Comparison of ENCODE assay signal across 18 mouse cellular contexts in the genomic region with DNA sequence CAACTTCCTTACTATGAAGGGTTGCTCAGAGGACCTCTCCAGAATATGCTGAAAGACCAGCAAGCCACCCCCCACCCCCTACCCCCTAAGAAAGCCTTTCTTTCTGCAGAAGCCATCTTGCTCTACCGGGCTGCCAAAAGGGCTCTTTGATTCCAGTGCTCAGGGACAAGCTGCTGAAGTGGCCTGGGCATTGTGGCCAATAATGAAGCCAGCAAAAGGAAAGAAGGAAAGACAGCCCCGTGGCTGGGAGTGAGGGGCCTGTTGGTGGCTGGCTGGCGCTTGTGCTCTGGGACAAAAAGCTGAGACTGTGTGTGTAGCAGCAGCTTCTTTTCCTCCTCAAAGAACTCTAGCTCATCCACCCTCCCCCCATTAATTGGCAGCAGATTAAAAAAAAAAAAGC. TPM values are rescaled to one million over a fixed set of nuclear protein-coding genes. Genes with fewer than 3 reads are reported as not detected.
DNase-seq lines count a peak whose midpoint lies in the region; ATAC-seq lines count a peak whose summit lies in the region.
"Had no signal": no experiment of that assay in that cellular context is flagged by ENCODE, and none has a peak within 500 bp of the region (broad histone marks: within the 10 kb centered on the region; RNA-seq: fewer than 3 reads in every experiment).

No protein-coding gene starts in this region.

- DNase-seq in hindbrain, embryonic 14.5 days (ENCODE audit: low spot score) = peak; percentile 37
- DNase-seq in hindbrain, embryonic 11.5 days (ENCODE audit: low spot score) = no peak
- DNase-seq in lung, adult 18-20 months = no peak
- DNase-seq in forebrain, embryonic 10.5 days (ENCODE audit: extremely low spot score, low spot score) = no peak
- no peak for DNase-seq in cerebellum, adult 11 months
- no peak for DNase-seq in adrenal gland, adult (ENCODE audit: inconsistent age in 2 of 2, low spot score in 1 of 2)
- DNase-seq: adrenal gland, adult 2 months; cerebellum, adult 8-10 months; heart, postnatal 36 days; layer of hippocampus, postnatal 36 days; left cerebral cortex, postnatal 4 days; lung, postnatal 4 days had no signal

- H3K4me3 ChIP-seq in hindbrain, embryonic 14.5 days (replicated peaks; ENCODE audit: low read length) = no peak overlapping the region
- H3K4me3 ChIP-seq in hindbrain, embryonic 11.5 days (ENCODE audit: low read depth, low read length) = no peak overlapping the region
- H3K4me3 ChIP-seq in lung, embryonic 16.5 days (ENCODE audit: low read length) = no peak overlapping the region
- H3K4me3 ChIP-seq in forebrain, embryonic 10.5 days = no peak overlapping the region
- no peak overlapping the region for H3K4me3 ChIP-seq in midbrain, embryonic 16.5 days (ENCODE audit: low read depth, low read length)
- H3K4me3 ChIP-seq: erythroblast, embryonic 14.5 days; neural tube, embryonic 12.5 days had no signal

- peaks cover 3% of the 10 kb centered on the region; the same call in 1 of the 2 replicates for H3K4me1 ChIP-seq in hindbrain, embryonic 14.5 days (replicated peaks; ENCODE audit: control insufficient read depth, insufficient read depth, low read length)
- 0 out of 2 replicates have a peak, but pooled peaks cover 2% of the 10 kb centered on the region for H3K4me1 ChIP-seq in hindbrain, embryonic 11.5 days (replicated peaks; ENCODE audit: control insufficient read depth, insufficient read depth, low read length)
- peaks cover 41% of the 10 kb centered on the region for H3K4me1 ChIP-seq in lung, embryonic 16.5 days (replicated peaks; ENCODE audit: control insufficient read depth, insufficient read depth, low read length)
- peaks cover 65% of the 10 kb centered on the region for H3K4me1 ChIP-seq in forebrain, embryonic 10.5 days
- H3K4me1 ChIP-seq in midbrain, embryonic 16.5 days (ENCODE audit: control insufficient read depth, insufficient read depth, low read length) = peaks cover 10% of the 10 kb centered on the region

- H3K27me3 ChIP-seq in hindbrain, embryonic 14.5 days (ENCODE audit: control insufficient read depth, insufficient read depth, low read length) = no peaks in the 10 kb centered on the region
- H3K27me3 ChIP-seq in hindbrain, embryonic 11.5 days (ENCODE audit: control insufficient read depth, insufficient read depth, low read length) = no peaks in the 10 kb centered on the region
- no peaks in the 10 kb centered on the region for H3K27me3 ChIP-seq in lung, embryonic 16.5 days (ENCODE audit: control insufficient read depth, insufficient read depth, low read depth, low read length)
- H3K27me3 ChIP-seq in forebrain, embryonic 10.5 days (ENCODE audit: poor library complexity, severe bottlenecking) = peaks cover 8% of the 10 kb centered on the region; the same call in 1 of the 2 replicates
- no peaks in the 10 kb centered on the region for H3K27me3 ChIP-seq in midbrain, embryonic 16.5 days (ENCODE audit: control insufficient read depth, insufficient read depth, low read depth, low read length)

- H3K36me3 ChIP-seq in hindbrain, embryonic 14.5 days (replicated peaks; ENCODE audit: control insufficient read depth, insufficient read depth) = no peaks in the 10 kb centered on the region
- no peaks in the 10 kb centered on the region for H3K36me3 ChIP-seq in hindbrain, embryonic 11.5 days (ENCODE audit: control insufficient read depth, insufficient read depth, low read length)
- H3K36me3 ChIP-seq in lung, embryonic 16.5 days (ENCODE audit: control insufficient read depth, insufficient read depth, low read length) = no peaks in the 10 kb centered on the region
- no peaks in the 10 kb centered on the region; the same call in 1 of the 2 replicates for H3K36me3 ChIP-seq in forebrain, embryonic 10.5 days (replicated peaks)
- H3K36me3 ChIP-seq in midbrain, embryonic 16.5 days (ENCODE audit: control insufficient read depth, insufficient read depth, low read length) = no peaks in the 10 kb centered on the region
- H3K36me3 ChIP-seq: neural tube, embryonic 12.5 days had no signal

- 50% methylated on average over 3 of the region's 3 CpGs for WGBS in hindbrain, embryonic 14.5 days
- WGBS in hindbrain, embryonic 11.5 days = 37% methylated on average over 3 of the region's 3 CpGs
- 31% methylated on average over 3 of the region's 3 CpGs for WGBS in lung, embryonic 16.5 days
- 23% methylated on average over 3 of the region's 3 CpGs for WGBS in forebrain, embryonic 10.5 days
- WGBS in midbrain, embryonic 16.5 days = 37% methylated on average over 3 of the region's 3 CpGs

- ATAC-seq in hindbrain, embryonic 14.5 days (ENCODE audit: low FRiP score) = no peak
- no peak for ATAC-seq in hindbrain, embryonic 11.5 days (ENCODE audit: low FRiP score)
- ATAC-seq in lung, embryonic 16.5 days (ENCODE audit: low read depth) = no peak
- no peak for ATAC-seq in midbrain, embryonic 16.5 days
- ATAC-seq: inflammation-experienced regulatory T-cells, adult 6 months had no signal

- no peak overlapping the region for H3K27ac ChIP-seq in hindbrain, embryonic 14.5 days
- no peak overlapping the region for H3K27ac ChIP-seq in hindbrain, embryonic 11.5 days (ENCODE audit: low read depth, low read length)
- H3K27ac ChIP-seq in lung, embryonic 16.5 days (ENCODE audit: low read length) = peak overlapping the region; percentile 50
- H3K27ac ChIP-seq in forebrain, embryonic 10.5 days = peak overlapping the region; percentile 80
- no peak overlapping the region; the same call in 1 of the 2 replicates for H3K27ac ChIP-seq in midbrain, embryonic 16.5 days (ENCODE audit: low read length)
- H3K27ac ChIP-seq: neural tube, embryonic 12.5 days had no signal

- no peak overlapping the region for H3K9ac ChIP-seq in hindbrain, embryonic 14.5 days
- no peak overlapping the region for H3K9ac ChIP-seq in hindbrain, embryonic 11.5 days (ENCODE audit: low read depth, low read length)
- H3K9ac ChIP-seq in lung, embryonic 16.5 days (ENCODE audit: low read length) = no peak overlapping the region
- H3K9ac ChIP-seq in midbrain, embryonic 16.5 days (ENCODE audit: low read depth, low read length) = 0 out of 2 replicates have a peak overlapping the region, but pooled peaks have one; percentile 46
- H3K9ac ChIP-seq: neural tube, embryonic 12.5 days had no signal

- H3K9me3 ChIP-seq in hindbrain, embryonic 14.5 days (ENCODE audit: control insufficient read depth, low read length) = no peaks in the 10 kb centered on the region
- H3K9me3 ChIP-seq in hindbrain, embryonic 11.5 days (ENCODE audit: control insufficient read depth, low read length) = no peaks in the 10 kb centered on the region
- H3K9me3 ChIP-seq in lung, embryonic 16.5 days (ENCODE audit: control insufficient read depth, low read length) = no peaks in the 10 kb centered on the region
- no peaks in the 10 kb centered on the region for H3K9me3 ChIP-seq in forebrain, embryonic 10.5 days
- H3K9me3 ChIP-seq in midbrain, embryonic 16.5 days (replicated peaks; ENCODE audit: control insufficient read depth, low read length, poor library complexity, severe bottlenecking) = no peaks in the 10 kb centered on the region
- H3K9me3 ChIP-seq: neural tube, embryonic 12.5 days had no signal

- H3K4me2 ChIP-seq in hindbrain, embryonic 14.5 days (replicated peaks) = no peak overlapping the region
- no peak overlapping the region for H3K4me2 ChIP-seq in hindbrain, embryonic 11.5 days (replicated peaks; ENCODE audit: low read depth, low read length)
- H3K4me2 ChIP-seq in lung, embryonic 16.5 days (ENCODE audit: low read depth, low read length) = no peak overlapping the region
- no peak overlapping the region for H3K4me2 ChIP-seq in midbrain, embryonic 16.5 days (ENCODE audit: low read length)
- H3K4me2 ChIP-seq: liver, embryonic 11.5 days; neural tube, embryonic 12.5 days had no signal

RNA-seq across cellular contexts. Expression of gene Slc25a51, which starts 12.2 kb away (rescaled TPM):
- polyA plus RNA-seq in hindbrain, embryonic 14.5 days (2014; fragmentation: Nextera tagmentation; extraction: Ambion mirVana) = 69.3 and 79.1 TPM in 2 replicates
- polyA plus RNA-seq in hindbrain, embryonic 11.5 days (2014; fragmentation: Nextera tagmentation; extraction: Ambion mirVana) = 67.1 and 73.3 TPM in 2 replicates
- polyA plus RNA-seq in lung, embryonic 16.5 days (2015; fragmentation: Nextera tagmentation; extraction: Ambion mirVana) = 69.4 and 75.7 TPM in 2 replicates
- polyA plus RNA-seq in forebrain, embryonic 10.5 days (2016; fragmentation: Nextera tagmentation; extraction: Ambion mirVana) = 78.5 and 83.3 TPM in 2 replicates
- 70.6 and 72.5 TPM in 2 replicates for polyA plus RNA-seq in midbrain, embryonic 16.5 days (2015; fragmentation: Nextera tagmentation; extraction: Ambion mirVana)

Comparison
In these comparisons a context has a peak if more than half of its experiments do, and no peak if none do; other contexts are left out.
1. H3K27ac ChIP-seq: peak in lung, embryonic 16.5 days (single experiment) and forebrain, embryonic 10.5 days (single experiment); none in hindbrain, embryonic 14.5 days (single experiment), hindbrain, embryonic 11.5 days (single experiment) and midbrain, embryonic 16.5 days (single experiment).